Mouse (Mus musculus): ENCODE measurements around the gene Cct8. TPM values are rescaled to one million over a fixed set of nuclear protein-coding genes. Genes with fewer than 3 reads are reported as not detected.

Gene Cct8
- polyA plus RNA-seq, 1 experiment from 2014 or later, result 220 TPM

Other genes starting within 250 kb of the Cct8 start
- gene N6amt1, start 141.7 kb downstream of the Cct8 start, polyA plus RNA-seq (2015; fragmentation: Nextera tagmentation; extraction: Ambion mirVana), result 5.7 and 6.0 TPM in 2 replicates
- 10.2 TPM in 2 replicates for gene Ltn1, start 63.3 kb downstream of the Cct8 start, polyA plus RNA-seq (2015; fragmentation: Nextera tagmentation; extraction: Ambion mirVana)
- 3.9 and 4.2 TPM in 2 replicates for gene Rwdd2b, start 55.3 kb downstream of the Cct8 start, polyA plus RNA-seq (2015; fragmentation: Nextera tagmentation; extraction: Ambion mirVana)
- gene Usp16, start 41.2 kb downstream of the Cct8 start, polyA plus RNA-seq (2015; fragmentation: Nextera tagmentation; extraction: Ambion mirVana), result 15.3 and 16.6 TPM in 2 replicates
- not detected in 2 replicates for gene Map3k7cl, start 57.5 kb upstream of the Cct8 start, polyA plus RNA-seq (2015; fragmentation: Nextera tagmentation; extraction: Ambion mirVana)
- 6.5 and 6.9 TPM in 2 replicates for gene Bach1, start 203.1 kb upstream of the Cct8 start, polyA plus RNA-seq (2015; fragmentation: Nextera tagmentation; extraction: Ambion mirVana)